ENCODE assay signal across 18 mouse cellular contexts in the genomic region with DNA sequence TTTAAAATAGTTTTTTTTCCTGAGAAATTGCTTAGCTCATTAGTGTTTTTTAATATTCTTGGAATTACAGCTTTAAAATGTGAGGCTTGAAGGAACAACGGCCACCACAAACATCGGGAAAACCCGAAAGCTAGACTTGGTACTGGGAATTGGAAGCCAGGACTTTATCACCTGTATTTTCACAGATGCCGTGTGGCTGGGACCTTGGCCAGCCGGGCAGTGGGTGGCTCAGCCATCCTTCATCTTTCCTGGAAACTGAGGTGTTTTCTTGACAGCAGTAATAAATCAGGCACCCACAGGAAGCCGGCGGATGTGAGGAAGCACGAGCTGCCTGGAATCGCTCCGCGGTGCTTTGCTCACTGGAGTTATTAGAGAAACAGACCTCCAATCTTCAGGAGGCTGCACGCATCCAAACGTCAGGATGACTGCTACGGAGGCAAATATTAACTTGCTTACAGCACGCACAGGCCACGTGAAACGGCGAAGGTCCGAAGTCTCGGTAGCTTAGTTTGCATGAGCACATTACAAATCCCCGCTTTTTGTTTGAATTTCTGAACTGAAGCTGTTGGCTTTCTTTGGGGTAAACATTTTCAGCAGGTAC.
A peak's percentile ranks its signal among the peaks of the same experiment; 100 is the strongest.
DNase-seq lines count a peak whose midpoint lies in the region; ATAC-seq and TF ChIP-seq lines count a peak whose summit lies in the region.
"Had no signal": no experiment of that assay in that cellular context is flagged by ENCODE, and none has a peak within 500 bp of the region (broad histone marks: within the 10 kb centered on the region; RNA-seq: fewer than 3 reads in every experiment).

No protein-coding gene starts in this region.

- no peaks in the 10 kb centered on the region for H3K4me1 ChIP-seq in hindbrain, embryonic 15.5 days (replicated peaks)
- H3K4me1 ChIP-seq in hindbrain, embryonic 12.5 days = no peaks in the 10 kb centered on the region
- no peaks in the 10 kb centered on the region for H3K4me1 ChIP-seq in kidney, postnatal 0 days (replicated peaks; ENCODE audit: insufficient read depth, low read length)
- peaks cover 8% of the 10 kb centered on the region for H3K4me1 ChIP-seq in limb, embryonic 12.5 days (replicated peaks)
- H3K4me1 ChIP-seq in neural tube, embryonic 15.5 days = no peaks in the 10 kb centered on the region
- H3K4me1 ChIP-seq: forebrain, embryonic 13.5 days; heart, embryonic 15.5 days; liver, embryonic 15.5 days; midbrain, embryonic 10.5 days had no signal

- TF ChIP-seq CTCF in kidney, postnatal 0 days (IDR thresholded peaks at IDR 0.05; ENCODE audit: low read depth) = no peak

- no peaks in the 10 kb centered on the region for H3K27me3 ChIP-seq in hindbrain, embryonic 15.5 days
- H3K27me3 ChIP-seq in hindbrain, embryonic 12.5 days = no peaks in the 10 kb centered on the region
- no peaks in the 10 kb centered on the region for H3K27me3 ChIP-seq in kidney, postnatal 0 days (ENCODE audit: insufficient read depth, low read length)
- no peaks in the 10 kb centered on the region for H3K27me3 ChIP-seq in limb, embryonic 12.5 days
- H3K27me3 ChIP-seq in neural tube, embryonic 15.5 days (replicated peaks) = no peaks in the 10 kb centered on the region
- H3K27me3 ChIP-seq: forebrain, embryonic 13.5 days; heart, embryonic 15.5 days; liver, embryonic 15.5 days had no signal

- no peak overlapping the region for H3K4me3 ChIP-seq in hindbrain, embryonic 15.5 days
- no peak overlapping the region for H3K4me3 ChIP-seq in hindbrain, embryonic 12.5 days
- no peak overlapping the region for H3K4me3 ChIP-seq in kidney, postnatal 0 days (replicated peaks; ENCODE audit: low read depth, low read length)
- no peak overlapping the region for H3K4me3 ChIP-seq in limb, embryonic 12.5 days (replicated peaks)
- H3K4me3 ChIP-seq in neural tube, embryonic 15.5 days (replicated peaks) = no peak overlapping the region
- H3K4me3 ChIP-seq: forebrain, embryonic 13.5 days; heart, embryonic 15.5 days; liver, embryonic 15.5 days; midbrain, embryonic 10.5 days had no signal

- no peak for ATAC-seq in hindbrain, embryonic 15.5 days (ENCODE audit: low FRiP score, low read depth)
- ATAC-seq in hindbrain, embryonic 12.5 days (ENCODE audit: low FRiP score) = no peak
- 0 out of 2 replicates have a peak, but pooled peaks have one; percentile 32 for ATAC-seq in common myeloid progenitor, adult 5-6 weeks (replicated peaks; ENCODE audit: low read depth, poor library complexity, severe bottlenecking)
- no peak for ATAC-seq in kidney, postnatal 0 days (replicated peaks; ENCODE audit: low FRiP score, low read depth)
- ATAC-seq in limb, embryonic 12.5 days (ENCODE audit: insufficient number of reproducible peaks, insufficient read depth, low FRiP score, low TSS enrichment, low read depth) = no peak
- no peak for ATAC-seq in neural tube, embryonic 15.5 days (ENCODE audit: low FRiP score)
- ATAC-seq: forebrain, embryonic 13.5 days had no signal

- 0 out of 2 replicates have a peak overlapping the region, but pooled peaks have one; percentile 18 for H3K4me2 ChIP-seq in hindbrain, embryonic 15.5 days
- H3K4me2 ChIP-seq in hindbrain, embryonic 12.5 days (replicated peaks) = no peak overlapping the region
- H3K4me2 ChIP-seq in kidney, postnatal 0 days (ENCODE audit: low read length) = peak overlapping the region; percentile 15; the same call in 1 of the 2 replicates
- 0 out of 2 replicates have a peak overlapping the region, but pooled peaks have one; percentile 15 for H3K4me2 ChIP-seq in limb, embryonic 12.5 days
- H3K4me2 ChIP-seq in neural tube, embryonic 15.5 days = no peak overlapping the region
- H3K4me2 ChIP-seq: forebrain, embryonic 13.5 days; heart, embryonic 15.5 days; liver, embryonic 15.5 days had no signal

- 71% methylated on average over 21 of the region's 21 CpGs for WGBS in hindbrain, embryonic 15.5 days
- 87% methylated on average over 21 of the region's 21 CpGs for WGBS in hindbrain, embryonic 12.5 days
- WGBS in kidney, postnatal 0 days = 35% methylated on average over 21 of the region's 21 CpGs
- WGBS in limb, embryonic 12.5 days = 52% methylated on average over 21 of the region's 21 CpGs
- WGBS in neural tube, embryonic 15.5 days = 79% methylated on average over 21 of the region's 21 CpGs

- no peaks in the 10 kb centered on the region for H3K9me3 ChIP-seq in hindbrain, embryonic 15.5 days
- H3K9me3 ChIP-seq in hindbrain, embryonic 12.5 days (replicated peaks) = no peaks in the 10 kb centered on the region
- H3K9me3 ChIP-seq in kidney, postnatal 0 days (replicated peaks; ENCODE audit: low read length) = no peaks in the 10 kb centered on the region
- H3K9me3 ChIP-seq in limb, embryonic 12.5 days = no peaks in the 10 kb centered on the region
- H3K9me3 ChIP-seq in neural tube, embryonic 15.5 days (replicated peaks) = no peaks in the 10 kb centered on the region
- H3K9me3 ChIP-seq: forebrain, embryonic 13.5 days; G1E; heart, embryonic 15.5 days; liver, embryonic 15.5 days; midbrain, embryonic 10.5 days had no signal

- peak; percentile 20 for DNase-seq in kidney, postnatal 0 days (ENCODE audit: low spot score)
- DNase-seq in spleen, postnatal 36 days (ENCODE audit: low spot score in 2 of 2) = no peak
- DNase-seq in cerebellum, adult 9-11 months = no peak
- DNase-seq: adrenal gland, postnatal 25 days; cerebellum, adult 18-20 months; heart, postnatal 4 days; thymus, postnatal 25 days had no signal

- no peak overlapping the region for H3K27ac ChIP-seq in hindbrain, embryonic 15.5 days (replicated peaks)
- H3K27ac ChIP-seq in hindbrain, embryonic 12.5 days = no peak overlapping the region
- H3K27ac ChIP-seq in kidney, postnatal 0 days = no peak overlapping the region
- H3K27ac ChIP-seq in limb, embryonic 12.5 days = peak overlapping the region; percentile 53
- no peak overlapping the region for H3K27ac ChIP-seq in neural tube, embryonic 15.5 days (replicated peaks)
- H3K27ac ChIP-seq: forebrain, embryonic 13.5 days; heart, embryonic 15.5 days; liver, embryonic 15.5 days; macrophage; midbrain, embryonic 10.5 days had no signal

- no peak overlapping the region for H3K9ac ChIP-seq in hindbrain, embryonic 15.5 days
- H3K9ac ChIP-seq in hindbrain, embryonic 12.5 days = no peak overlapping the region
- no peak overlapping the region for H3K9ac ChIP-seq in kidney, postnatal 0 days (ENCODE audit: low read depth, low read length)
- no peak overlapping the region for H3K9ac ChIP-seq in limb, embryonic 12.5 days (replicated peaks)
- H3K9ac ChIP-seq in neural tube, embryonic 15.5 days (replicated peaks) = no peak overlapping the region
- H3K9ac ChIP-seq: forebrain, embryonic 13.5 days; heart, embryonic 15.5 days; liver, embryonic 15.5 days had no signal

- no peaks in the 10 kb centered on the region for H3K36me3 ChIP-seq in hindbrain, embryonic 15.5 days
- H3K36me3 ChIP-seq in hindbrain, embryonic 12.5 days = no peaks in the 10 kb centered on the region
- H3K36me3 ChIP-seq in kidney, postnatal 0 days (ENCODE audit: insufficient read depth, low read length) = no peaks in the 10 kb centered on the region
- no peaks in the 10 kb centered on the region for H3K36me3 ChIP-seq in limb, embryonic 12.5 days
- H3K36me3 ChIP-seq in neural tube, embryonic 15.5 days = no peaks in the 10 kb centered on the region
- H3K36me3 ChIP-seq: G1E; heart, embryonic 15.5 days; liver, embryonic 15.5 days; midbrain, embryonic 10.5 days had no signal

Comparison
In these comparisons a context has a peak if more than half of its experiments do, and no peak if none do; other contexts are left out.
1. H3K4me2 ChIP-seq: peak in hindbrain, embryonic 15.5 days (single experiment), kidney, postnatal 0 days (single experiment) and limb, embryonic 12.5 days (single experiment); none in hindbrain, embryonic 12.5 days (single experiment) and neural tube, embryonic 15.5 days (single experiment).